10 mouse cellular contexts compared by ENCODE assay signal in genomic region chr9:36944843-36945242, GRCm38 (mm10).
A peak's percentile ranks its signal among the peaks of the same experiment; 100 is the strongest.
DNase-seq lines count a peak whose midpoint lies in the region; ATAC-seq and TF ChIP-seq lines count a peak whose summit lies in the region.
"Had no signal": no experiment of that assay in that cellular context is flagged by ENCODE, and none has a peak within 500 bp of the region (broad histone marks: within the 10 kb centered on the region; RNA-seq: fewer than 3 reads in every experiment).

No protein-coding gene starts in this region.

- no peak for TF ChIP-seq CTCF in olfactory bulb, adult 2 months (IDR thresholded peaks at IDR 0.05; ENCODE audit: insufficient read depth, low read depth, low read length)
- TF ChIP-seq CTCF in stomach, postnatal 0 days (IDR thresholded peaks at IDR 0.05; ENCODE audit: low read depth): no peak

- no peak overlapping the region; the same call in 1 of the 2 replicates for H3K27ac ChIP-seq in heart, embryonic 16.5 days (ENCODE audit: low read length)
- H3K27ac ChIP-seq in olfactory bulb, adult 2 months (ENCODE audit: insufficient read depth, low read depth, low read length): peak overlapping the region; percentile 94
- H3K27ac ChIP-seq in stomach, postnatal 0 days (replicated peaks): no peak overlapping the region
- H3K27ac ChIP-seq: kidney, postnatal 0 days; liver, embryonic 14.5 days had no signal

- H3K4me3 ChIP-seq in heart, embryonic 16.5 days (ENCODE audit: low read length): no peak overlapping the region
- H3K4me3 ChIP-seq in olfactory bulb, adult 2 months (ENCODE audit: insufficient read depth, low read depth, low read length): no peak overlapping the region
- no peak overlapping the region for H3K4me3 ChIP-seq in stomach, postnatal 0 days (ENCODE audit: low read depth, low read length)

- no peak for TF ChIP-seq POLR2A in olfactory bulb, adult 2 months (IDR thresholded peaks at IDR 0.05; ENCODE audit: insufficient read depth, low read depth, low read length)

- no peak for TF ChIP-seq EP300 in stomach, postnatal 0 days (optimal IDR thresholded peaks at IDR 0.05)

- intact Hi-C loops in gastrocnemius, postnatal 36 days (cut with DNase I): loop anchor here (5.0 kb wide), 1 partner anchor 48 kb away; no protein-coding TSS in a partner anchor

- no peaks in the 10 kb centered on the region for H3K36me3 ChIP-seq in heart, embryonic 16.5 days (ENCODE audit: control insufficient read depth, insufficient read depth)
- H3K36me3 ChIP-seq in stomach, postnatal 0 days (ENCODE audit: control insufficient read depth, insufficient read depth, low read length): no peaks in the 10 kb centered on the region

- peak overlapping the region; percentile 44 for H3K4me2 ChIP-seq in heart, embryonic 16.5 days (ENCODE audit: low read depth, low read length)
- H3K4me2 ChIP-seq in stomach, postnatal 0 days (replicated peaks; ENCODE audit: low read depth): no peak overlapping the region

- peaks cover 16% of the 10 kb centered on the region for H3K4me1 ChIP-seq in heart, embryonic 16.5 days (ENCODE audit: control insufficient read depth, insufficient read depth, low read length)
- peaks cover 25% of the 10 kb centered on the region for H3K4me1 ChIP-seq in olfactory bulb, adult 2 months (ENCODE audit: control insufficient read depth, insufficient read depth, low read length)
- no peaks in the 10 kb centered on the region; the same call in 1 of the 2 replicates for H3K4me1 ChIP-seq in stomach, postnatal 0 days (replicated peaks; ENCODE audit: control insufficient read depth, insufficient read depth)

- 40% methylated on average over 7 of the region's 7 CpGs for WGBS in heart, embryonic 16.5 days
- WGBS in olfactory bulb, adult 2 months: 29% methylated on average over 7 of the region's 7 CpGs
- 59% methylated on average over 7 of the region's 7 CpGs for WGBS in stomach, postnatal 0 days

- DNase-seq in heart, adult 8-10 months (ENCODE audit: low spot score): no peak
- DNase-seq in cerebellum, adult 9-10 months: peak; percentile 71
- peak; percentile 74 to 85 for DNase-seq in frontal cortex, postnatal 10 days (ENCODE audit: low spot score in 2 of 2)
- no peak for DNase-seq in stomach, postnatal 0 days (ENCODE audit: low spot score)
- DNase-seq in gastrocnemius, postnatal 36 days: no peak
- DNase-seq in liver: no peak

- ATAC-seq in heart, embryonic 16.5 days (replicated peaks; ENCODE audit: extremely low read depth, insufficient read depth, low FRiP score): no peak
- ATAC-seq in stomach, postnatal 0 days (ENCODE audit: low FRiP score, low TSS enrichment): no peak

- H3K9me3 ChIP-seq in heart, embryonic 16.5 days (replicated peaks; ENCODE audit: control insufficient read depth, low read length): no peaks in the 10 kb centered on the region
- no peaks in the 10 kb centered on the region for H3K9me3 ChIP-seq in stomach, postnatal 0 days (ENCODE audit: control insufficient read depth, low read length)

- H3K9ac ChIP-seq in heart, embryonic 16.5 days (ENCODE audit: low read length): no peak overlapping the region
- H3K9ac ChIP-seq in stomach, postnatal 0 days (ENCODE audit: low read length): no peak overlapping the region
- H3K9ac ChIP-seq: liver, embryonic 14.5 days had no signal

- no peaks in the 10 kb centered on the region for H3K27me3 ChIP-seq in heart, embryonic 16.5 days (ENCODE audit: control insufficient read depth, insufficient read depth, low read length)
- no peaks in the 10 kb centered on the region for H3K27me3 ChIP-seq in stomach, postnatal 0 days (ENCODE audit: control insufficient read depth, insufficient read depth, low read length)

Comparison
In these comparisons a context has a peak if more than half of its experiments do, and no peak if none do; other contexts are left out.
1. DNase-seq: peak in cerebellum, adult 9-10 months (single experiment) and frontal cortex, postnatal 10 days (2 of 2); none in heart, adult 8-10 months (single experiment), stomach, postnatal 0 days (single experiment), gastrocnemius, postnatal 36 days (0 of 2) and liver (single experiment).